Mouse (Mus musculus): ENCODE measurements around the gene Gabpb2.

The Gabpb2 gene

GRCm38 (mm10) chr3:95217255-95218134, at the start of gene Gabpb2:
Gene Gabpb2 (minus strand): TSS chr3:95217916.
- under 1% methylated on average over 56 of the region's 56 CpGs for WGBS

GRCm38 (mm10) chr3:95266052-95266451, 48.3 kb upstream of the Gabpb2 start:
- 95% methylated on average over 3 of the region's 3 CpGs for WGBS

- 26% methylated on average over 1 of the region's 1 CpGs for WGBS
Observed at GRCm38 (mm10) chr3:95264724-95265123, 47.0 kb upstream of the Gabpb2 start.

- 54% methylated on average over 11 of the region's 11 CpGs for WGBS
Observed at GRCm38 (mm10) chr3:95263089-95263739, 45.5 kb upstream of the Gabpb2 start.

- WGBS: 73% methylated on average over 4 of the region's 4 CpGs
Observed at GRCm38 (mm10) chr3:95261975-95262374, 44.3 kb upstream of the Gabpb2 start.

- WGBS: 91% methylated on average over 5 of the region's 5 CpGs
Observed at GRCm38 (mm10) chr3:95256931-95257330, 39.2 kb upstream of the Gabpb2 start.

- WGBS: 68% methylated on average over 7 of the region's 7 CpGs
Observed at GRCm38 (mm10) chr3:95250783-95251424, 33.2 kb upstream of the Gabpb2 start, which contains the start of gene Bnipl. Gene Bnipl (minus strand): TSS chr3:95251193.

GRCm38 (mm10) chr3:95250361-95250760, 32.6 kb upstream of the Gabpb2 start:
- 90% methylated on average over 5 of the region's 5 CpGs for WGBS

GRCm38 (mm10) chr3:95247660-95248336, 30.1 kb upstream of the Gabpb2 start:
- WGBS: 88% methylated on average over 1 of the region's 1 CpGs

GRCm38 (mm10) chr3:95246465-95247231, 28.9 kb upstream of the Gabpb2 start:
- WGBS: 39% methylated on average over 5 of the region's 5 CpGs

GRCm38 (mm10) chr3:95243086-95243485, 25.4 kb upstream of the Gabpb2 start:
- 46% methylated on average over 2 of the region's 2 CpGs for WGBS

GRCm38 (mm10) chr3:95241498-95241897, 23.8 kb upstream of the Gabpb2 start, which contains the start of gene Gm128:
Gene Gm128 (minus strand): TSS chr3:95241598.
- 66% methylated on average over 7 of the region's 7 CpGs for WGBS

- 53% methylated on average over 17 of the region's 17 CpGs for WGBS
Observed at GRCm38 (mm10) chr3:95240900-95241299, 23.2 kb upstream of the Gabpb2 start.

GRCm38 (mm10) chr3:95239971-95240370, 22.3 kb upstream of the Gabpb2 start:
- WGBS: 87% methylated on average over 12 of the region's 12 CpGs

GRCm38 (mm10) chr3:95239022-95239421, 21.3 kb upstream of the Gabpb2 start:
- WGBS: 79% methylated on average over 6 of the region's 6 CpGs

- 60% methylated on average over 8 of the region's 8 CpGs for WGBS
Observed at GRCm38 (mm10) chr3:95237541-95238099, 19.9 kb upstream of the Gabpb2 start.

- 70% methylated on average over 23 of the region's 23 CpGs for WGBS
Observed at GRCm38 (mm10) chr3:95235386-95236301, 17.9 kb upstream of the Gabpb2 start.

GRCm38 (mm10) chr3:95233303-95233980, 15.7 kb upstream of the Gabpb2 start:
- 82% methylated on average over 16 of the region's 16 CpGs for WGBS

GRCm38 (mm10) chr3:95232771-95233170, 15.1 kb upstream of the Gabpb2 start:
- 73% methylated on average over 7 of the region's 7 CpGs for WGBS
